Mouse (Mus musculus): ENCODE measurements around the gene Mettl7b. TPM values are rescaled to one million over a fixed set of nuclear protein-coding genes. Genes with fewer than 3 reads are reported as not detected.

Gene Mettl7b
- total and polyA plus RNA-seq, 2 experiments from 2014 or later = not detected

DNA sequence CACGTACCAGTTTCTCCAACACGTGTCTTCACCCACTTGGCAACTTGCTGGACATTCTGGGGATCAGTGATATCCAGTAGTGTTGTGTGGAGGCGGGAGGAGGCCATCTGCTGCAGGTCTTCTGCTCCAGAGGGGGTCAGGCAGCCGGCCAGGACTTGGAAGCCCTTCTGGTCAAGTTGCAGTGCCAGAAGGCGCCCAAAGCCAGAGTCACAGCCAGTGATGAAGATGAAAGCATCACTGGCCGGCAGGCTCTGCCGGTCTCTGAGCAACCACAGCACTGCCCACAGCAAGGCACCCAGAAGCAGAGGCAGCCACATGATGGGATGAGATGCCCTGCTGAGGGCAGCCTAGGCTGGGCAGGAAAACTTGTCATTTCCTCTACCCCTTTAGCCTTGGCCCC, 42.5 kb downstream of the Mettl7b start:
- Histone ChIP-seq H3K27ac (peak overlapping the region; percentile 89), H3K9ac (replicated peaks; ENCODE audit: low read length) (no peak overlapping the region; the same call in 1 of the 2 replicates), H3K27me3 (ENCODE audit: insufficient read depth, low read length) (no peaks in the 10 kb centered on the region), H3K36me3 (ENCODE audit: insufficient read depth, low read length) (no peaks in the 10 kb centered on the region; the same call in 1 of the 2 replicates), H3K4me1 (ENCODE audit: insufficient read depth, low read length) (peaks cover 16% of the 10 kb centered on the region), H3K4me2 (ENCODE audit: low read depth, low read length) (peak overlapping the region; percentile 1; the same call in 1 of the 2 replicates), H3K9me3 (ENCODE audit: low read length) (no peaks in the 10 kb centered on the region), H3K4me3 (ENCODE audit: low read length) (no peak overlapping the region)
- peak; percentile 11; the same call in 1 of the 2 replicates for TF ChIP-seq CTCF (IDR thresholded peaks at IDR 0.05; ENCODE audit: low read depth)
- 36% methylated on average over 7 of the region's 7 CpGs for WGBS
- peak; percentile 20 for ATAC-seq
- DNase-seq (ENCODE audit: low spot score) = peak; percentile 78

GRCm38 (mm10) chr10:128917400-128917799, 43.4 kb downstream of the Mettl7b start:
- Histone ChIP-seq H3K4me3 (ENCODE audit: low read length) (no peak overlapping the region), H3K4me1 (ENCODE audit: insufficient read depth, low read length) (peaks cover 13% of the 10 kb centered on the region), H3K9me3 (ENCODE audit: low read length) (no peaks in the 10 kb centered on the region), H3K27me3 (ENCODE audit: insufficient read depth, low read length) (no peaks in the 10 kb centered on the region), H3K27ac (peak overlapping the region; percentile 89; the same call in 1 of the 2 replicates), H3K4me2 (ENCODE audit: low read depth, low read length) (no peak overlapping the region), H3K36me3 (ENCODE audit: insufficient read depth, low read length) (no peaks in the 10 kb centered on the region; the same call in 1 of the 2 replicates), H3K9ac (replicated peaks; ENCODE audit: low read length) (0 out of 2 replicates have a peak overlapping the region, but pooled peaks have one; percentile 18)
- WGBS = 71% methylated on average over 6 of the region's 6 CpGs
- ATAC-seq (no peak), DNase-seq (ENCODE audit: low spot score) (no peak)
- no peak for TF ChIP-seq CTCF (IDR thresholded peaks at IDR 0.05; ENCODE audit: low read depth)

- ATAC-seq (no peak), DNase-seq (ENCODE audit: low spot score) (no peak)
- no peaks in the 10 kb centered on the region for H3K27me3 ChIP-seq (ENCODE audit: insufficient read depth, low read length)
- no peaks in the 10 kb centered on the region for H3K9me3 ChIP-seq (ENCODE audit: low read length)
- peaks cover 6% of the 10 kb centered on the region for H3K4me1 ChIP-seq (ENCODE audit: insufficient read depth, low read length)
- no peak overlapping the region for H3K27ac ChIP-seq
- WGBS = 90% methylated on average over 3 of the region's 3 CpGs
- H3K4me3 ChIP-seq (ENCODE audit: low read length) = no peak overlapping the region
- H3K4me2 ChIP-seq (ENCODE audit: low read depth, low read length) = no peak overlapping the region
- TF ChIP-seq CTCF (IDR thresholded peaks at IDR 0.05; ENCODE audit: low read depth) = no peak
- no peak overlapping the region for H3K9ac ChIP-seq (replicated peaks; ENCODE audit: low read length)
- H3K36me3 ChIP-seq (ENCODE audit: insufficient read depth, low read length) = no peaks in the 10 kb centered on the region; the same call in 1 of the 2 replicates
Observed at GRCm38 (mm10) chr10:128916665-128917064, 44.1 kb downstream of the Mettl7b start.

GRCm38 (mm10) chr10:128915550-128915949, 45.2 kb downstream of the Mettl7b start:
- no peaks in the 10 kb centered on the region for H3K4me1 ChIP-seq (ENCODE audit: insufficient read depth, low read length)
- DNase-seq (ENCODE audit: low spot score) = peak; percentile 25
- H3K9ac ChIP-seq (replicated peaks; ENCODE audit: low read length) = no peak overlapping the region
- no peaks in the 10 kb centered on the region for H3K27me3 ChIP-seq (ENCODE audit: insufficient read depth, low read length)
- H3K4me3 ChIP-seq (ENCODE audit: low read length) = no peak overlapping the region
- H3K4me2 ChIP-seq (ENCODE audit: low read depth, low read length) = no peak overlapping the region
- ATAC-seq = no peak
- no peaks in the 10 kb centered on the region; the same call in 1 of the 2 replicates for H3K36me3 ChIP-seq (ENCODE audit: insufficient read depth, low read length)
- 91% methylated on average over 2 of the region's 2 CpGs for WGBS
- H3K27ac ChIP-seq = no peak overlapping the region
- H3K9me3 ChIP-seq (ENCODE audit: low read length) = no peaks in the 10 kb centered on the region
- peak; percentile 56 for TF ChIP-seq CTCF (IDR thresholded peaks at IDR 0.05; ENCODE audit: low read depth)

DNA sequence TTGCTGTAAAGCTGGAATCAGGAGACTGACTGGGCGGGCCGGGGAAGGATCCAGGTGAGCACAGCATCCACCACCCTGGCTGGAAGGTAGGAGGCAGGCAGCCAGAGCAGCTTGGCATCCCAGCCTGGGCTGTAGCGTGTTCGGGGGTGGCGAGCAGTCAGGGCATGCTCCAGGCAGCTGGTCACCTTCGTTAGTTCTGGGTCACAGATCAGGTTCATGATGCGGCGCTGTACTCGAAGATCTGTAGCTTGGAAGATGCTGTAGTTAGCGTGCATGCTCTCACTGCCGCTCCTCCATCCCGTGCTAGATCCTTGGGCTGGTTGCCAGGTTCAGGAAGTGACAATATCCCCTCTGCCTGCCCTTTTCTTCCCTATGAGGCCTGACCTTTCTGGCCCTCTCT, 47.1 kb downstream of the Mettl7b start:
- no peaks in the 10 kb centered on the region for H3K4me1 ChIP-seq (ENCODE audit: insufficient read depth, low read length)
- H3K9ac ChIP-seq (replicated peaks; ENCODE audit: low read length) = no peak overlapping the region
- H3K27me3 ChIP-seq (ENCODE audit: insufficient read depth, low read length) = no peaks in the 10 kb centered on the region
- 56% methylated on average over 12 of the region's 12 CpGs for WGBS
- no peak for ATAC-seq
- no peaks in the 10 kb centered on the region; the same call in 1 of the 2 replicates for H3K36me3 ChIP-seq (ENCODE audit: insufficient read depth, low read length)
- H3K4me2 ChIP-seq (ENCODE audit: low read depth, low read length) = no peak overlapping the region
- H3K27ac ChIP-seq = no peak overlapping the region
- no peak overlapping the region for H3K4me3 ChIP-seq (ENCODE audit: low read length)
- no peak for DNase-seq (ENCODE audit: low spot score)
- no peak for TF ChIP-seq CTCF (IDR thresholded peaks at IDR 0.05; ENCODE audit: low read depth)
- H3K9me3 ChIP-seq (ENCODE audit: low read length) = no peaks in the 10 kb centered on the region

DNA sequence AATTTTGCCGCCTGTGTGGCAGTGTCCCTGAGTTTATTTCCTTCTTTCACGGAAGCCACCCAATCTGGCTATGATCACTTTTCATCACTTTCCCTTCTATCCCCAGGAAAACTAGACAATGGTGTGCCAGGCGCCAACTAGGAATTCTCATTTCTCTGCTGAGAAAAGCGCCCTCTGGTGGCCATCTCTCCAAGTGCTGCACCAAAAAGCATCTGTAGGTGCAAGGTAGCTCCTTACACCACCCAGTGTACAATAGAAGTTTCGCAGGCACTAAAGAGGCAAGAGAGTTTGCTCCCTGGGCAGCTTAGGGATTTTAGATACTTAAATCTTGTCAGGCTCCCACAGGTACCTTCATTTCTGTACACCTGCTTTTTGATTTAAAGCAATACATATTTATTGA, 47.6 kb downstream of the Mettl7b start:
- H3K4me1 ChIP-seq (ENCODE audit: insufficient read depth, low read length) = no peaks in the 10 kb centered on the region
- H3K4me2 ChIP-seq (ENCODE audit: low read depth, low read length) = no peak overlapping the region
- no peak overlapping the region for H3K27ac ChIP-seq
- DNase-seq (ENCODE audit: low spot score) (peak; percentile 96), ATAC-seq (peak; percentile 24)
- H3K27me3 ChIP-seq (ENCODE audit: insufficient read depth, low read length) = no peaks in the 10 kb centered on the region
- no peak overlapping the region for H3K4me3 ChIP-seq (ENCODE audit: low read length)
- H3K36me3 ChIP-seq (ENCODE audit: insufficient read depth, low read length) = no peaks in the 10 kb centered on the region; the same call in 1 of the 2 replicates
- TF ChIP-seq CTCF (IDR thresholded peaks at IDR 0.05; ENCODE audit: low read depth) = peak; percentile 98
- 6% methylated on average over 5 of the region's 5 CpGs for WGBS
- no peak overlapping the region for H3K9ac ChIP-seq (replicated peaks; ENCODE audit: low read length)
- H3K9me3 ChIP-seq (ENCODE audit: low read length) = no peaks in the 10 kb centered on the region

DNA sequence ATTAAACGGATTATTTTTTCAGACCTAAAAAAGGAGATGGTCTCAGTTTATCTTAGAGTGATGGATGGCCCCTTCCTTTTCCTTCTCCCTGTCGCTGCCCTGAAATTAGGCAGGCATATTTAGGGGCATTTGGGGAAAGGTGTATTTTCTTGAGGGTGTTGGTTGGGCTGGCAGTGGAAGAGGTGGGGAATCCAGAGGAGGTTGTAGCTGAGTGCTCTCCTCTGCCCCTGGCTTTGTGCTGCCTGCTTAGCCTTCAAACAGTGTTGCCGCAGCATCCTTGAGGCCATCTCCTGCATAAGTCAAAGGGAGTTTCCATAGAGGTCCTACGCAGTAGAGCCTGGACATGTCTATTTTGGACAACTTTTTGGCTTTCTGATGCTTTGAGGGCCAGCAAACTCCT, 48.0 kb downstream of the Mettl7b start:
- no peak overlapping the region for H3K9ac ChIP-seq (replicated peaks; ENCODE audit: low read length)
- no peak for ATAC-seq
- H3K36me3 ChIP-seq (ENCODE audit: insufficient read depth, low read length) = no peaks in the 10 kb centered on the region; the same call in 1 of the 2 replicates
- no peak overlapping the region for H3K27ac ChIP-seq
- WGBS = 73% methylated on average over 4 of the region's 4 CpGs
- H3K4me1 ChIP-seq (ENCODE audit: insufficient read depth, low read length) = no peaks in the 10 kb centered on the region
- no peak overlapping the region for H3K4me3 ChIP-seq (ENCODE audit: low read length)
- DNase-seq (ENCODE audit: low spot score) = no peak
- H3K27me3 ChIP-seq (ENCODE audit: insufficient read depth, low read length) = no peaks in the 10 kb centered on the region
- no peaks in the 10 kb centered on the region for H3K9me3 ChIP-seq (ENCODE audit: low read length)
- TF ChIP-seq CTCF (IDR thresholded peaks at IDR 0.05; ENCODE audit: low read depth) = no peak
- no peak overlapping the region; the same call in 1 of the 2 replicates for H3K4me2 ChIP-seq (ENCODE audit: low read depth, low read length)
